Mouse (Mus musculus): ENCODE measurements at regions not wholly inside any gene's neighbourhood (a gene's known extent, or its start where the extent isn't known, plus 50 kb on each side); places are given as distances from the start of the nearest gene placed in this dataset.

DNA sequence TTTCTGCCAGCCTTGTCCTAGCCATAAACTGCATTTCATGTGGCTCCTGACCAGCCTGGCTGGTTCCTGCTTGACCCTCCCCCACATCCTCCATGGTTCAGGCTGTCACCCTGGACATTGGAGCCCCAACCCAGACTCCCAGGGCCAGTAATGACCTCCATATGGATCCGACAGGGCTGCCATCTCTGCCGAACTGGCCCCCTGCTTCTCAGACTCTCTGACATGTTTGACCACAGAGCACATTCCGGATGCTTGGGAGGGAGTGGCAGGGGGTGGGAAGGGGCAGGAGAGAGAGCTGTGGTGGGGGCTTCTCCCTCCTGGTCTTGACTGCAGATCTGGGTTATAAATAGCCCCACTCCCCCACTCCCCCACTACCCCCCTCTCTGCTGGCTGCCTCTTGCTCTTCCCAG, 59.0 kb upstream of the Actrt2 start:
- ATAC-seq (ENCODE audit: insufficient read depth, low FRiP score, low read depth), result peak; percentile 22; the same call in 1 of the 2 replicates
- H3K27ac ChIP-seq, result no peak overlapping the region

GRCm38 (mm10) chr4:154727945-154728344, 60.3 kb upstream of the Actrt2 start:
- H3K9me3 ChIP-seq, result no peaks in the 10 kb centered on the region

More for the DNA sequence above, 59.0 kb upstream of the Actrt2 start:
- Histone ChIP-seq H3K27me3 (replicated peaks) (no peaks in the 10 kb centered on the region), H3K4me1 (0 out of 2 replicates have a peak, but pooled peaks cover 6% of the 10 kb centered on the region), H3K9ac (no peak overlapping the region), H3K36me3 (no peaks in the 10 kb centered on the region), H3K4me3 (replicated peaks) (no peak overlapping the region), H3K4me2 (no peak overlapping the region), H3K9me3 (no peaks in the 10 kb centered on the region)
- WGBS, result 22% methylated on average over 3 of the region's 3 CpGs

DNA sequence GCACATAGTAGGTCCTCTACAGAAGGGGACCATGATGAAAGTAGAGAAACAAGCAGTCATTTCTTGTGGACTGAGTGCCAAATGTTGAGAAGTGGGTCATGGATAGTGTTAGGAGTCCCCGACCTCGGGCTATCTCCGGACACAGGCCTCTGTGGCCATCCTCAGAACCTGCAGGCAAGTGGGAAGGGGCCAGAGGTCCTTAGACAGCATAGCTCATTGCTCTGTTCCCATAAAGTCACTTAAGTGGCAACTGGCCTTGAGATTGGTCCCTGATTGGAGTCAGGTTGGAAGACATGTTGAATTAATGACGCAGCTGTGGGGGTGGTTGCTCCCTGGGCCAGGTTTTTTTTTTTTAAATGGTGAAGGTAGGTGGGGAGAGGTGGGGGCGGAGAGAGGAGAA, 63.0 kb upstream of the Actrt2 start:
- no peak overlapping the region for H3K9ac ChIP-seq
- H3K27me3 ChIP-seq (replicated peaks), result no peaks in the 10 kb centered on the region
- WGBS, result 87% methylated on average over 5 of the region's 5 CpGs
- no peaks in the 10 kb centered on the region for H3K36me3 ChIP-seq
- no peak overlapping the region for H3K4me2 ChIP-seq
- H3K4me3 ChIP-seq (replicated peaks), result no peak overlapping the region
- H3K9me3 ChIP-seq, result no peaks in the 10 kb centered on the region
- no peak overlapping the region for H3K27ac ChIP-seq
- 0 out of 2 replicates have a peak, but pooled peaks cover 6% of the 10 kb centered on the region for H3K4me1 ChIP-seq
- ATAC-seq (ENCODE audit: insufficient read depth, low FRiP score, low read depth), result no peak

More at GRCm38 (mm10) chr4:154727945-154728344, 60.3 kb upstream of the Actrt2 start:
- Histone ChIP-seq H3K27me3 (replicated peaks) (no peaks in the 10 kb centered on the region), H3K4me3 (replicated peaks) (no peak overlapping the region), H3K9ac (no peak overlapping the region), H3K4me2 (no peak overlapping the region), H3K36me3 (no peaks in the 10 kb centered on the region), H3K27ac (no peak overlapping the region), H3K4me1 (0 out of 2 replicates have a peak, but pooled peaks cover 6% of the 10 kb centered on the region)
- ATAC-seq (ENCODE audit: insufficient read depth, low FRiP score, low read depth), result no peak
- 71% methylated on average over 7 of the region's 7 CpGs for WGBS

- Histone ChIP-seq H3K4me1 (0 out of 2 replicates have a peak, but pooled peaks cover 6% of the 10 kb centered on the region), H3K27ac (no peak overlapping the region), H3K36me3 (no peaks in the 10 kb centered on the region), H3K4me2 (no peak overlapping the region), H3K9ac (no peak overlapping the region), H3K27me3 (replicated peaks) (no peaks in the 10 kb centered on the region), H3K4me3 (replicated peaks) (no peak overlapping the region), H3K9me3 (no peaks in the 10 kb centered on the region)
- 63% methylated on average over 15 of the region's 15 CpGs for WGBS
- ATAC-seq (ENCODE audit: insufficient read depth, low FRiP score, low read depth), result no peak
These were observed 63.7 kb upstream of the Actrt2 start for GRCm38 (mm10) chr4:154731345-154731744.

DNA sequence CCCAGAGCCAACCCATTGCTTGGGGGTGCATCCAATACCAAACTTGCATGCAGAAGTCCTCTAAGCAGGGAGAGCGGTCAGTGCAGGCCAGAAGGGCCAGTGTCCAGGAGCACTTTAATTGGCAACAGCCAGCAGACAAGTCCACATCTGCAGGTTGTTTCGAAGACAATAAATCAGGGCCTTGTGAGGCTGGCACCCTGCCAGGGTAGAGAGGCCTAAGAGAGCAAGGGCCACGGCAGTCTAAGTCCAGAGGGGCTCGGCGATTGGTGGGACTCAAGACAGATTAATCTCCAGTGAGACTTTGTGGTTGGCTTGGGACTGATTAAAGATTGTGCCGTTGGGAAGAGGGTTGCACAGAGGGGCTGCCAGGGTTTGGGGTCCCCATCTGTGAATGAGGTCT, 68.4 kb upstream of the Actrt2 start:
- Histone ChIP-seq H3K36me3 (no peaks in the 10 kb centered on the region), H3K9ac (no peak overlapping the region), H3K4me1 (no peaks in the 10 kb centered on the region), H3K4me3 (replicated peaks) (no peak overlapping the region), H3K9me3 (no peaks in the 10 kb centered on the region), H3K27me3 (replicated peaks) (no peaks in the 10 kb centered on the region), H3K4me2 (no peak overlapping the region), H3K27ac (no peak overlapping the region)
- WGBS, result 52% methylated on average over 6 of the region's 6 CpGs
- no peak for ATAC-seq (ENCODE audit: insufficient read depth, low FRiP score, low read depth)

DNA sequence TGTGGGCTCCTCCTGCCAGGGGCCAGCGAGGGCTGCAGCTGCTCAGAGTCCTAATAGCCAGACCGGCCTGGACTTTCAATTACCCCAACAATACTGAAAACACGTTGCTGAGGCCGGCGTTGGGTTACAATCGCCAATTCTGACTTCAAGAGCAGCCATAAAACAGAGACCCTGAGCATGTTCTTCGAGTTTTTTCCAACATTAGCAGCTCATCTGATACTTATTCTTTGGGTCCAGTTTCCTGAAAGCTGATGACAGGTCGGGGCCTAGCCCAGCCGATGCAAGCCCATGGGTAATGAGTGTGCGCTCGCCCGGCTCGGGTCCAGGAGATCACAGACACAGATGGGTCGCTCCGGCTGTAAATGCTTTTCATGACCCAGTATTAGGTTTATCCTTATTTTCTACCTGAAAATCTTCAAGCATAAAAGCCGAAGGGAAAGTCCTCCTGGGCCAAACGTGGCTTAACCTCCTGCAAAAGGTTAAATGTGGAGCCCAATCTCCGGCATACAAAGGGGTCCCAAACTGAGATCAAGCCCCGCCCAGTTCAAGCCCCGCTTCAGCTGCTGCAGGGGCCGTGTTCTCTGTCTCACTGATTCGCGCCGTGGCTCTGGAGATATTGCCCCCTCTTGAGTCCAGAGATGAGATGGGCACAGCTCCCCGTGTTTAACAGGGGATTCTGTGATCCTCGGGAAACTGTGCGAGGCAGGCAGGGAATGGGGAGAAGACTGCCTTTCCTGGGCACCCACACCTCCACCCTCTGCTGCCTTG, 73.6 kb upstream of the Actrt2 start:
- H3K4me1 ChIP-seq, result no peaks in the 10 kb centered on the region
- no peak overlapping the region for H3K4me2 ChIP-seq
- H3K27me3 ChIP-seq (replicated peaks), result peaks cover 8% of the 10 kb centered on the region; the same call in 1 of the 2 replicates
- no peak for ATAC-seq (ENCODE audit: insufficient read depth, low FRiP score, low read depth)
- no peak overlapping the region for H3K9ac ChIP-seq
- H3K27ac ChIP-seq, result no peak overlapping the region
- H3K36me3 ChIP-seq, result no peaks in the 10 kb centered on the region
- no peak overlapping the region for H3K4me3 ChIP-seq (replicated peaks)
- WGBS, result 57% methylated on average over 27 of the region's 27 CpGs
- no peaks in the 10 kb centered on the region for H3K9me3 ChIP-seq

GRCm38 (mm10) chr4:154746323-154747005, 78.8 kb upstream of the Actrt2 start:
- no peaks in the 10 kb centered on the region for H3K36me3 ChIP-seq
- 83% methylated on average over 16 of the region's 16 CpGs for WGBS
- H3K9ac ChIP-seq, result no peak overlapping the region
- no peak overlapping the region for H3K27ac ChIP-seq
- no peak overlapping the region for H3K4me3 ChIP-seq (replicated peaks)
- H3K27me3 ChIP-seq (replicated peaks), result peaks cover 8% of the 10 kb centered on the region; the same call in 1 of the 2 replicates
- H3K4me1 ChIP-seq, result no peaks in the 10 kb centered on the region
- ATAC-seq (ENCODE audit: insufficient read depth, low FRiP score, low read depth), result no peak
- H3K4me2 ChIP-seq, result no peak overlapping the region
- no peaks in the 10 kb centered on the region for H3K9me3 ChIP-seq

GRCm38 (mm10) chr4:154747006-154747343, 79.3 kb upstream of the Actrt2 start:
- peaks cover 5% of the 10 kb centered on the region; the same call in 1 of the 2 replicates for H3K27me3 ChIP-seq (replicated peaks)
- H3K4me3 ChIP-seq (replicated peaks), result no peak overlapping the region
- no peak overlapping the region for H3K9ac ChIP-seq
- ATAC-seq (ENCODE audit: insufficient read depth, low FRiP score, low read depth), result no peak
- no peaks in the 10 kb centered on the region for H3K4me1 ChIP-seq
- H3K36me3 ChIP-seq, result no peaks in the 10 kb centered on the region
- H3K9me3 ChIP-seq, result no peaks in the 10 kb centered on the region
- H3K27ac ChIP-seq, result no peak overlapping the region
- WGBS, result 84% methylated on average over 4 of the region's 4 CpGs
- no peak overlapping the region for H3K4me2 ChIP-seq

DNA sequence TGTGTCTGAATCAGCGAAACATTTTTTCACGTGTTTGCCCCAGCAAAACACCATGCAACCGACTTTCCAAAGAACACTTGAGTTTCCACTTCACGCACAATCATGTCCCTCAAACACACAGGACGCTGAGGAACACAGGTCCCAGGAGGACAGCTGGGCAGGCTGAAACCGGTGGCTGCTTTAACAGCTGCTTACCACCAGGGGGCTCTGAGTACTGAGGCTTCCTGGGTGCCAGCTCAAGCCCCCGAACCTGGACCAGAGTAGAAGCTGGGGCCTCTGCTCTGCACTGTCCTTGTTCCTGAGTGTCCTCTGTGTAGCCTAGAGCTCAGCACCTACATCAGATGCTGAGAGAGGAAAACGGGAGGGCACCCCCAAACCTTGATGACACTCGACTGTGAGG, 81.5 kb upstream of the Actrt2 start:
- WGBS, result 42% methylated on average over 9 of the region's 9 CpGs
- Histone ChIP-seq H3K27me3 (replicated peaks) (no peaks in the 10 kb centered on the region), H3K4me2 (no peak overlapping the region), H3K9me3 (no peaks in the 10 kb centered on the region), H3K36me3 (no peaks in the 10 kb centered on the region), H3K4me1 (no peaks in the 10 kb centered on the region), H3K27ac (no peak overlapping the region), H3K4me3 (replicated peaks) (no peak overlapping the region), H3K9ac (no peak overlapping the region)
- no peak for ATAC-seq (ENCODE audit: insufficient read depth, low FRiP score, low read depth)

DNA sequence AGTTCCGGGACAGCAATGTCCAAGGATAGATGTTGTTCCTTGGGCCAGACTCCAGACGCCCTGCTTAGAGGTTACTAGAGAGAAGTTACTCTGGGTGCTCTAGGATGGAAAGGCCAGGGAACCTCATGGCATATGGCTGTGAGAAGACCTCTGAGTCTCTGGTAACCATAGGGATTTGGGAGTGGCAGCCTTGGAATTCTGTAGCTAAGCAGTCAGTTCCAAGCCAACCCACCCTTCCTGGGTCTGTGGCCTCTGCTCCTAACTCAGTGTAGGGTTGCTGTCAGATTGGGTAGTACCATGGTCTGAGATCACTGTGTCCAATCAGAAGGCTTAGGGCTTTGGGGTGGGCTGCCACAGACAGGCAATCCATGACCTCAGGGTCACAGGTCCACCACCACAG, 82.3 kb upstream of the Actrt2 start:
- Histone ChIP-seq H3K9me3 (no peaks in the 10 kb centered on the region), H3K36me3 (no peaks in the 10 kb centered on the region), H3K4me2 (no peak overlapping the region), H3K27me3 (replicated peaks) (no peaks in the 10 kb centered on the region), H3K4me3 (replicated peaks) (no peak overlapping the region), H3K9ac (no peak overlapping the region), H3K27ac (no peak overlapping the region), H3K4me1 (no peaks in the 10 kb centered on the region)
- ATAC-seq (ENCODE audit: insufficient read depth, low FRiP score, low read depth), result no peak
- 88% methylated on average over 2 of the region's 2 CpGs for WGBS

- H3K4me1 ChIP-seq, result no peaks in the 10 kb centered on the region
- no peaks in the 10 kb centered on the region for H3K27me3 ChIP-seq (replicated peaks)
- WGBS, result 56% methylated on average over 14 of the region's 14 CpGs
- H3K36me3 ChIP-seq, result no peaks in the 10 kb centered on the region
- no peak for ATAC-seq (ENCODE audit: insufficient read depth, low FRiP score, low read depth)
- H3K9me3 ChIP-seq, result no peaks in the 10 kb centered on the region
- no peak overlapping the region for H3K27ac ChIP-seq
- H3K4me2 ChIP-seq, result no peak overlapping the region
- H3K9ac ChIP-seq, result no peak overlapping the region
- H3K4me3 ChIP-seq (replicated peaks), result no peak overlapping the region
These were observed 82.9 kb upstream of the Actrt2 start for GRCm38 (mm10) chr4:154750440-154751107.

- ATAC-seq (ENCODE audit: insufficient read depth, low FRiP score, low read depth), result no peak
- H3K9ac ChIP-seq, result no peak overlapping the region
- WGBS, result 66% methylated on average over 8 of the region's 8 CpGs
- H3K27me3 ChIP-seq (replicated peaks), result no peaks in the 10 kb centered on the region
- H3K36me3 ChIP-seq, result no peaks in the 10 kb centered on the region
- H3K9me3 ChIP-seq, result no peaks in the 10 kb centered on the region
- no peak overlapping the region for H3K27ac ChIP-seq
- H3K4me1 ChIP-seq, result no peaks in the 10 kb centered on the region
- H3K4me2 ChIP-seq, result no peak overlapping the region
- H3K4me3 ChIP-seq (replicated peaks), result no peak overlapping the region
These were observed 82.8 kb upstream of the Ttc34 start for GRCm38 (mm10) chr4:154754445-154754844.
